Mouse (Mus musculus): ENCODE measurements around the gene Gap43.
A peak's percentile ranks its signal among the peaks of the same experiment; 100 is the strongest.
"Not testable (repeated sequence)": the region's sequence is repeated elsewhere in the genome, so short reads cannot be mapped to it uniquely, and the experiment has no call there.

Gene Gap43

GRCm38 (mm10) chr16:42294481-42294880 lies 46.0 kb downstream of the Gap43 start:
- no peak for DNase-seq (ENCODE audit: low read depth in 1 of 2, low spot score in 2 of 2)

GRCm38 (mm10) chr16:42294056-42294455 lies 46.4 kb downstream of the Gap43 start:
- DNase-seq (ENCODE audit: low read depth in 1 of 2, low spot score in 2 of 2) = no peak

GRCm38 (mm10) chr16:42291572-42291971 lies 48.9 kb downstream of the Gap43 start:
- DNase-seq (ENCODE audit: low read depth in 1 of 2, low spot score in 2 of 2) = no peak

GRCm38 (mm10) chr16:42284005-42284404 lies 56.4 kb downstream of the Gap43 start:
- DNase-seq (ENCODE audit: low read depth in 1 of 2, low spot score in 2 of 2) = no peak

- DNase-seq (ENCODE audit: low read depth in 1 of 2, low spot score in 2 of 2) = no peak
Observed at GRCm38 (mm10) chr16:42277713-42278112, 62.7 kb downstream of the Gap43 start.

GRCm38 (mm10) chr16:42277268-42277667 lies 63.2 kb downstream of the Gap43 start:
- DNase-seq (ENCODE audit: low read depth in 1 of 2, low spot score in 2 of 2) = no peak

GRCm38 (mm10) chr16:42276216-42277141 lies 64.0 kb downstream of the Gap43 start:
- peak in 1 of 2 experiments; percentile 6 for DNase-seq (ENCODE audit: low read depth in 1 of 2, low spot score in 2 of 2)

- DNase-seq (ENCODE audit: low read depth in 1 of 2, low spot score in 2 of 2) = no peak
Observed at GRCm38 (mm10) chr16:42275518-42276215, 64.8 kb downstream of the Gap43 start.

- DNase-seq (ENCODE audit: low read depth in 1 of 2, low spot score in 2 of 2) = no peak
Observed at GRCm38 (mm10) chr16:42271213-42271612, 69.2 kb downstream of the Gap43 start.

GRCm38 (mm10) chr16:42269587-42269967 lies 70.9 kb downstream of the Gap43 start:
- DNase-seq (ENCODE audit: low read depth in 1 of 2, low spot score in 2 of 2) = no peak

- DNase-seq (ENCODE audit: low read depth in 1 of 2, low spot score in 2 of 2) = no peak
Observed at GRCm38 (mm10) chr16:42268843-42269586, 71.4 kb downstream of the Gap43 start.

- no peak for DNase-seq (ENCODE audit: low read depth in 1 of 2, low spot score in 2 of 2)
Observed at GRCm38 (mm10) chr16:42265185-42265584, 75.3 kb downstream of the Gap43 start.

GRCm38 (mm10) chr16:42262935-42263542 lies 77.4 kb downstream of the Gap43 start:
- no peak for DNase-seq (ENCODE audit: low read depth in 1 of 2, low spot score in 2 of 2)

- DNase-seq (ENCODE audit: low read depth in 1 of 2, low spot score in 2 of 2) = no peak
Observed at GRCm38 (mm10) chr16:42255693-42256092, 84.8 kb downstream of the Gap43 start.

- DNase-seq (ENCODE audit: low read depth in 1 of 2, low spot score in 2 of 2) = no peak
Observed at GRCm38 (mm10) chr16:42255222-42255621, 85.2 kb downstream of the Gap43 start.

- no peak for DNase-seq (ENCODE audit: low read depth in 1 of 2, low spot score in 2 of 2)
Observed at GRCm38 (mm10) chr16:42252252-42252651, 88.2 kb downstream of the Gap43 start.

GRCm38 (mm10) chr16:42244121-42244520 lies 96.3 kb downstream of the Gap43 start:
- not testable (repeated sequence) for DNase-seq (ENCODE audit: low read depth in 1 of 2, low spot score in 2 of 2)

- no peak for DNase-seq (ENCODE audit: low read depth in 1 of 2, low spot score in 2 of 2)
Observed at GRCm38 (mm10) chr16:42231306-42231705, 109.1 kb downstream of the Gap43 start.

All from monocyte, adult 2 months (primary cell).